Mouse (Mus musculus): ENCODE measurements at regions not wholly inside any gene's neighbourhood (a gene's known extent, or its start where the extent isn't known, plus 50 kb on each side); places are given as distances from the start of the nearest gene placed in this dataset.

- TF ChIP-seq CTCF (IDR thresholded peaks at IDR 0.05; ENCODE audit: borderline replicate concordance, insufficient read depth, low read depth, low read length) (no peak), POLR2A (IDR thresholded peaks at IDR 0.05; ENCODE audit: borderline replicate concordance, insufficient read depth, low read length) (no peak)
Measured at GRCm38 (mm10) chr6:101837563-101837962, 459.9 kb upstream of the Pdzrn3 start.

Measured in cerebellum, adult 2 months (tissue).